Mouse (Mus musculus) c-Kit-negative CD71-positive TER-119-positive erythroid progenitor cells, embryonic 14.5 days (primary cell): ENCODE results near the gene Gpsm2.
A peak's percentile ranks its signal among the peaks of the same experiment; 100 is the strongest.
"Not testable (repeated sequence)": the region's sequence is repeated elsewhere in the genome, so short reads cannot be mapped to it uniquely, and the experiment has no call there.

Experiments used
- DNase-seq: peaks from one replicate; pipeline ENCODE4 v3.0.0-alpha.2; 2013; ENCODE audit warnings: low read depth, low spot score

Gpsm2 gene

DNA sequence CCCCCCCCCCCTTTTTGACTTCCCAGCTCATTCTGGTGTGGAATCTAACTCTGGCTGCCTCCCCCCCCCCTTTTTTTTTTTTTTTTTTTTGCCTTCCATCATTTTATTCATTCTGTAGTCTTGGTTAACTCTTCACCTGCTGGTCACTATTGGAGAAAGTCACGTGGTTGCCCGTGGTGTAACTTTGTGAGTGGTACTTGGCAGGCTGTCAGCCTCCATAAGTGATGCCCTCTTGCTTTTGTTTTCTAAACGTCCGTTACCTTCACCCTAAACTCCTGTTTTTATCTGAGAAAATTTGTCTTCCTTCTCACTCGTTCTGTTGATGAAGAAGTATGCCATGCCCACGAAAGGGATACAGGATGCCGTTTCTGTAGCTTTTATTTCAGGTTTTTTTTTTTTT lies 66.6 kb downstream of the Gpsm2 start:
- DNase-seq, result no peak

DNA sequence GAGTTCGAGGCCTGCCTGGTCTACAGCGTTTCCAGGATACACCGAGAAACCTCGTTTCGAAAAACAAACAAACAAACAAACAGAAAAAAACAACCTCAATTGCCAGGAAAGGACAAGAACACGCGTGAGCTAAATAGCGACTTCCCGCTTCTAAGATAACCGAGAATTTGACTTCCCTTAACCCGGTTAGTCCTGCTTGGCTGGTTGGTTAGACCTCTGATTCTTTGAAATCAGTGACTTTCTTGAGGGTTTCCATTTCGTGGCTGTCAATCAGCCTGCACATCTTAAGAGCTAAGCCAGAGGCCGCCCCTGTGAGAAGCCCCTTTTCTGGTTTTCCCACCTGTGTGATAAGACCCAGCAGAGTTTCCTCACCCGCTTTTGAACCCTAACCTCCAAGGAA lies 67.5 kb downstream of the Gpsm2 start:
- no peak for DNase-seq

GRCm38 (mm10) chr3:108653710-108654379 lies 68.3 kb downstream of the Gpsm2 start, which contains the start of gene Clcc1:
TSS of gene Clcc1 (plus strand) at chr3:108653913.
- DNase-seq, result peak; percentile 86

DNA sequence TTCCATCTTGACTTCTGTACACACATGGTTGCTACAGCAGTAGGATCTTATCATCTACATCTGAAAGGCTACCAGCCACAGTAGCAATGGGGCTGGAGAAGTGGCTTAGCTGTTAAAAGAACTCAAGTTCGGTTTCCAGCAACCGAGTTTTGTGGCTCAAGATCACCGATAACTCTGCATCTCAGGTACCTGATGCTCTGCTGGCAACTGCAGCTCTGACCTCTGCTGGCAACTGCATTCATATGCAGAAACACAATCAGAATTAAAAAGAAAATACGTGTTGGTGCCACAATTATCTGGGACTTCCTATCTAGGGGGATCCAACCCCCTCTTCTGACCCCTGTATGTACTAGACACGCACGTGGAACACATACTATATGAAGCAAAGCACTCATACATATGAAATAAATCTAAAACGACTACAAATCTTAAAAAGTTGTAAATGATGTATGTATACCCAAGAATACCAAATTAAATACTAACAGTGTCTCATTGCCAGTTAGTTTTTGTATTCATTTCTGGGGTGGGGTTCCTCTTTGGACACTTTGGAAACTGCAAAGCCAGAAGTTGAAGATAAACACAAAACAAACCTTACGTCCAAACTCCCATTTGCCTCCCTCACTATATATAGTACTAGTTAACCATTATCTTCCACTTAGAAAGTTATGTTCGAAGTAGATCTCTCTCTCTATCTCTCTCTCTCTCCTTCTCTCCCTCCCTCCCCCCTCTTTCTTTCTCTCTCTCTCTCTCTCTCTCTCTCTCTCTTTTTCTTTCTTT lies 69.1 kb downstream of the Gpsm2 start:
- no peak for DNase-seq

- not testable (repeated sequence) for DNase-seq
Observed at GRCm38 (mm10) chr3:108647681-108648080, 74.4 kb downstream of the Gpsm2 start.

GRCm38 (mm10) chr3:108646036-108646435 lies 76.1 kb downstream of the Gpsm2 start:
- DNase-seq, result no peak

GRCm38 (mm10) chr3:108644856-108645255 lies 77.3 kb downstream of the Gpsm2 start:
- no peak for DNase-seq

GRCm38 (mm10) chr3:108640998-108641397 lies 81.1 kb downstream of the Gpsm2 start:
- DNase-seq, result no peak

DNA sequence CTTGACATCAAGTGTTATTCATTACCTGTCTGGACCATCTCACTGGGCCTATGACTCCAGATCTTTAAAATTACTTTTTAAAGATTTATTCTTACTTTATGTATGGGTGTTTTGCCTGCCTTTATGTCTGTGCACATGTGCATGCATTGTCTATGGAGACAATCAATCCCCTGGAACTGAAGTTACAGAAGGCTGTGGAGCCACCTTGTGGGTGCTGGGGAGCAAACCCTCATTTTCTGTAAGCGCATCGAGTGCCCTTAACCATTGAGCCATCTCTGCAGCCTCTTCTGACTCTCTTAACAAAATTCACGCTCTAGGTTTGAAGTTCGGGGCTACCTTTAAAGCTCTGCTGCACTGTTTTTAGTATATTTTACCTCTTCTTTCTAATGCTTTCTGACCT lies 82.7 kb downstream of the Gpsm2 start:
- no peak for DNase-seq

DNA sequence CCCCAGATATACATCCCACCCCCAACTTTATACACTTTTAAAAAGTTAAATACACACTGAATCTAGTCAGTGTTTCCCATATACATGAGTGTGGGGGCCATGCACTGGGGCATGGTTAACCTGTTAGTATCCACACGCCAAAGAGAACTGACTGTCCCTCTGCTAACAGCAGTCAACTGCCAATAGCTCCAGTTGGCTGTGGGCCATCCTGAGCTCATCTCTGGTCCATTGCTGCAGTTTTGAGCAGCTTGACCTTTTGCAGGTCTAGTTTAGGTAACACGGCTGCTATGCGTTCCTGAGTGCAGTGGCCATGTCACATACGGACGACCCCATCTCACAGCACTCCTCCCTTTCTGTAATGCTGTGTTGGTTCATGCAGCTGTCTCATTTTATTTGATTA lies 87.3 kb downstream of the Gpsm2 start:
- no peak for DNase-seq
